Mouse (Mus musculus): ENCODE data around the gene Tmem145.

DNA sequence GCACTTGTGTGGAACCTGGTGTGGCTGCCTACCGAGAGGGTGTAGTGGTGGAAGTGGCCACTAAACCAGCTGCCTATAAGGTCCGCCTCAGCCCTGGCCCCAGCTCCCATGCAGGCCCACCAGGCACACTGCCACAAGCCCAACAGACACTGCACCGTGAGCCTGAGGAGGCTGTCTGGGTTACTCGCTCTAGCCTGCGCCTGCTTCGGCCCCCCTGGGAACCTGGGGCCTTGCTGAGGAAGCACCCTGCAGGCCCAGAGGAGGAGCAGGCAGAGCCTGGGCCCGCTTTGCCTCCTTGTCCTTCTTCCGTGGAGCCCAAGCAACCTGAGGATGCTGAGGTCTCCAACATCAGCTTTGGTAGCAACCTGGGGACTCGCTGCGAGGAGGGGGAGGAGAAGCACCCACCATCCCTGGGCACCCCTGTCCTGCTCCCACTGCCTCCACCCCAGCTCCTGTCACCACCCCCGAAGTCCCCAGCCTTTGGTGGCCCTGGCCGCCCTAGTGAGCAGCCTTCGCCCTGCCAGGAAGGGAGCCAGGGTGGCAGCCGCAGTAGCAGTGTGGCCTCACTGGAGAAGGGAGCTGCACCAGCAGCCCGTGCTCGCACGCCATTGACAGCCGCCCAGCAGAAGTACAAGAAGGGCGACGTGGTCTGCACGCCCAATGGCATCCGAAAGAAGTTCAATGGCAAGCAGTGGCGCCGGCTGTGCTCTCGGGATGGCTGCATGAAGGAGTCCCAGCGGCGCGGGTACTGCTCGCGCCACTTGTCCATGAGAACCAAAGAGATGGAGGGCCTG, 34.1 kb upstream of the Tmem145 start:
- TF ChIP-seq POLR2A (IDR thresholded peaks at IDR 0.05; ENCODE audit: borderline replicate concordance, low read depth, low read length) (no peak), CTCF (IDR thresholded peaks at IDR 0.05; ENCODE audit: low read depth, low read length) (no peak)

Measured in bone marrow macrophage, adult 2 months (primary cell).